Mouse (Mus musculus) hindbrain, embryonic 13.5 days (tissue): Measurements from ENCODE around the gene Dock1. TPM values are rescaled to one million over a fixed set of nuclear protein-coding genes. Genes with fewer than 3 reads are reported as not detected.

Experiments used
- ATAC-seq: fragments of 200-750 bp; cut with Nextera tagmentation; 2 replicates; pipeline ENCODE4 v1.8.0; 2017; ENCODE audit warnings: moderate TSS enrichment; ENCODE audit not compliant: low FRiP score
- H3K27ac ChIP-seq: fragments of 300-500 bp; sonication (generic); 2 replicates; pipeline ENCODE4 v1.5.1; 2015; ENCODE audit warnings: inconsistent platforms, mild to moderate bottlenecking, moderate library complexity
- H3K27me3 ChIP-seq: fragments of 300-500 bp; sonication (generic); 2 replicates; pipeline ENCODE4 v1.6.1; 2015; ENCODE audit warnings: mild to moderate bottlenecking, inconsistent platforms
- H3K36me3 ChIP-seq: fragments of 300-500 bp; sonication (generic); 2 replicates; pipeline ENCODE4 v1.6.1; 2015; ENCODE audit warnings: mild to moderate bottlenecking, inconsistent platforms
- H3K4me1 ChIP-seq: fragments of 300-500 bp; sonication (generic); replicated peaks from 2 replicates; pipeline ENCODE4 v1.6.1; 2015; ENCODE audit warnings: inconsistent platforms
- H3K4me2 ChIP-seq: fragments of 300-500 bp; sonication (generic); 2 replicates; pipeline ENCODE4 v1.6.1; 2015; ENCODE audit warnings: inconsistent platforms, mild to moderate bottlenecking, moderate library complexity
- H3K4me3 ChIP-seq: fragments of 300-500 bp; sonication (generic); 2 replicates; pipeline ENCODE4 v1.5.1; 2015; ENCODE audit warnings: mild to moderate bottlenecking, inconsistent platforms
- H3K9ac ChIP-seq: fragments of 300-500 bp; sonication (generic); 2 replicates; pipeline ENCODE4 v1.6.1; 2015; ENCODE audit warnings: mild to moderate bottlenecking, inconsistent platforms
- H3K9me3 ChIP-seq: fragments of 300-500 bp; sonication (generic); 2 replicates; pipeline ENCODE4 v1.6.1; 2016; ENCODE audit warnings: inconsistent platforms
- WGBS: fragments of 180-500 bp; shearing (Covaris S2); methylation state at CpG from one replicate; pipeline ENCODE4 v1.1.7; 2015; 5-methylcytosine and 5-hydroxymethylcytosine counted together
- polyA plus RNA-seq: library from polyadenylated mRNA; unstranded; fragments of >200 nt; fragmentation: Nextera tagmentation; extraction: Ambion mirVana; gene quantifications from 2 replicates; pipeline ENCODE4 v1.2.1, GENCODE M21; 2015

Dock1 gene
- polyA plus RNA-seq, 1 experiment from 2014 or later = 9.4 TPM

GRCm38 (mm10) chr7:135059071-135059470, 388.6 kb downstream of the Dock1 start:
- Histone ChIP-seq H3K4me3 (no peak overlapping the region), H3K27ac (no peak overlapping the region), H3K27me3 (no peaks in the 10 kb centered on the region), H3K9me3 (peaks cover 4% of the 10 kb centered on the region; the same call in 1 of the 2 replicates), H3K9ac (no peak overlapping the region), H3K4me1 (no peaks in the 10 kb centered on the region), H3K4me2 (no peak overlapping the region), H3K36me3 (no peaks in the 10 kb centered on the region)
- no peak for ATAC-seq
- 89% methylated on average over 4 of the region's 4 CpGs for WGBS

GRCm38 (mm10) chr7:135059562-135059961, 389.1 kb downstream of the Dock1 start:
- H3K27ac ChIP-seq = no peak overlapping the region
- no peaks in the 10 kb centered on the region for H3K4me1 ChIP-seq
- H3K4me3 ChIP-seq = no peak overlapping the region
- ATAC-seq = no peak
- H3K4me2 ChIP-seq = no peak overlapping the region
- WGBS = 87% methylated on average over 3 of the region's 3 CpGs
- peaks cover 4% of the 10 kb centered on the region; the same call in 1 of the 2 replicates for H3K9me3 ChIP-seq
- no peak overlapping the region for H3K9ac ChIP-seq
- H3K27me3 ChIP-seq = no peaks in the 10 kb centered on the region
- H3K36me3 ChIP-seq = no peaks in the 10 kb centered on the region

GRCm38 (mm10) chr7:135063886-135064285, 393.4 kb downstream of the Dock1 start:
- no peaks in the 10 kb centered on the region for H3K27me3 ChIP-seq
- ATAC-seq = no peak
- no peak overlapping the region for H3K27ac ChIP-seq
- H3K4me1 ChIP-seq = peaks cover 5% of the 10 kb centered on the region
- H3K4me2 ChIP-seq = no peak overlapping the region
- peaks cover 4% of the 10 kb centered on the region; the same call in 1 of the 2 replicates for H3K9me3 ChIP-seq
- H3K9ac ChIP-seq = no peak overlapping the region
- no peak overlapping the region for H3K4me3 ChIP-seq
- no peaks in the 10 kb centered on the region for H3K36me3 ChIP-seq
- 87% methylated on average over 5 of the region's 5 CpGs for WGBS

- no peaks in the 10 kb centered on the region for H3K36me3 ChIP-seq
- no peak for ATAC-seq
- H3K9me3 ChIP-seq = peaks cover 4% of the 10 kb centered on the region; the same call in 1 of the 2 replicates
- H3K27ac ChIP-seq = no peak overlapping the region
- H3K27me3 ChIP-seq = no peaks in the 10 kb centered on the region
- no peak overlapping the region for H3K4me3 ChIP-seq
- H3K9ac ChIP-seq = no peak overlapping the region
- 32% methylated on average over 5 of the region's 5 CpGs for WGBS
- peaks cover 5% of the 10 kb centered on the region for H3K4me1 ChIP-seq
- H3K4me2 ChIP-seq = no peak overlapping the region
Measured at GRCm38 (mm10) chr7:135065301-135065700, 394.8 kb downstream of the Dock1 start.

- no peaks in the 10 kb centered on the region for H3K9me3 ChIP-seq
- no peak overlapping the region for H3K9ac ChIP-seq
- no peak overlapping the region for H3K4me2 ChIP-seq
- 86% methylated on average over 3 of the region's 3 CpGs for WGBS
- no peaks in the 10 kb centered on the region for H3K36me3 ChIP-seq
- no peaks in the 10 kb centered on the region for H3K27me3 ChIP-seq
- no peak overlapping the region for H3K27ac ChIP-seq
- peaks cover 5% of the 10 kb centered on the region for H3K4me1 ChIP-seq
- ATAC-seq = no peak
- H3K4me3 ChIP-seq = no peak overlapping the region
Measured at GRCm38 (mm10) chr7:135068887-135069286, 398.4 kb downstream of the Dock1 start.

GRCm38 (mm10) chr7:135076904-135077303, 406.4 kb downstream of the Dock1 start:
- H3K27me3 ChIP-seq = peaks cover 6% of the 10 kb centered on the region; the same call in 1 of the 2 replicates
- no peak overlapping the region for H3K27ac ChIP-seq
- 87% methylated on average over 6 of the region's 6 CpGs for WGBS
- H3K9me3 ChIP-seq = no peaks in the 10 kb centered on the region
- no peak for ATAC-seq
- no peak overlapping the region for H3K4me2 ChIP-seq
- H3K4me1 ChIP-seq = peaks cover 13% of the 10 kb centered on the region
- no peak overlapping the region for H3K9ac ChIP-seq
- no peaks in the 10 kb centered on the region for H3K36me3 ChIP-seq
- no peak overlapping the region for H3K4me3 ChIP-seq

- H3K36me3 ChIP-seq = no peaks in the 10 kb centered on the region
- H3K4me2 ChIP-seq = no peak overlapping the region
- ATAC-seq = no peak
- H3K4me1 ChIP-seq = peaks cover 13% of the 10 kb centered on the region
- H3K9me3 ChIP-seq = no peaks in the 10 kb centered on the region
- H3K9ac ChIP-seq = no peak overlapping the region
- no peak overlapping the region for H3K4me3 ChIP-seq
- H3K27me3 ChIP-seq = peaks cover 6% of the 10 kb centered on the region; the same call in 1 of the 2 replicates
- H3K27ac ChIP-seq = no peak overlapping the region
- 52% methylated on average over 6 of the region's 6 CpGs for WGBS
Measured at GRCm38 (mm10) chr7:135077340-135077739, 406.9 kb downstream of the Dock1 start.

GRCm38 (mm10) chr7:135077806-135078205, 407.4 kb downstream of the Dock1 start:
- 55% methylated on average over 10 of the region's 10 CpGs for WGBS
- H3K36me3 ChIP-seq = no peaks in the 10 kb centered on the region

GRCm38 (mm10) chr7:135083421-135083820, 413.0 kb downstream of the Dock1 start:
- no peak overlapping the region for H3K9ac ChIP-seq
- no peak overlapping the region for H3K27ac ChIP-seq
- no peak for ATAC-seq
- no peaks in the 10 kb centered on the region for H3K9me3 ChIP-seq
- peaks cover 6% of the 10 kb centered on the region; the same call in 1 of the 2 replicates for H3K27me3 ChIP-seq
- H3K36me3 ChIP-seq = no peaks in the 10 kb centered on the region
- H3K4me3 ChIP-seq = no peak overlapping the region
- WGBS = 93% methylated on average over 8 of the region's 8 CpGs
- H3K4me2 ChIP-seq = no peak overlapping the region
- no peaks in the 10 kb centered on the region for H3K4me1 ChIP-seq

More at GRCm38 (mm10) chr7:135077806-135078205, 407.4 kb downstream of the Dock1 start:
- Histone ChIP-seq H3K4me3 (no peak overlapping the region), H3K4me2 (no peak overlapping the region), H3K27me3 (peaks cover 6% of the 10 kb centered on the region; the same call in 1 of the 2 replicates), H3K9ac (no peak overlapping the region), H3K4me1 (peaks cover 13% of the 10 kb centered on the region), H3K9me3 (no peaks in the 10 kb centered on the region), H3K27ac (no peak overlapping the region)
- ATAC-seq = no peak

GRCm38 (mm10) chr7:135084069-135084468, 413.6 kb downstream of the Dock1 start:
- no peak for ATAC-seq
- no peaks in the 10 kb centered on the region for H3K36me3 ChIP-seq

GRCm38 (mm10) chr7:135086556-135086955, 416.1 kb downstream of the Dock1 start:
- ATAC-seq = no peak
- Histone ChIP-seq H3K27ac (no peak overlapping the region), H3K36me3 (no peaks in the 10 kb centered on the region), H3K4me1 (no peaks in the 10 kb centered on the region), H3K4me2 (no peak overlapping the region), H3K4me3 (no peak overlapping the region), H3K9ac (no peak overlapping the region), H3K9me3 (no peaks in the 10 kb centered on the region), H3K27me3 (no peaks in the 10 kb centered on the region)
- WGBS = 88% methylated on average over 5 of the region's 5 CpGs

More at GRCm38 (mm10) chr7:135084069-135084468, 413.6 kb downstream of the Dock1 start:
- no peak overlapping the region for H3K27ac ChIP-seq
- H3K9ac ChIP-seq = no peak overlapping the region
- no peaks in the 10 kb centered on the region for H3K9me3 ChIP-seq
- H3K4me1 ChIP-seq = no peaks in the 10 kb centered on the region
- H3K27me3 ChIP-seq = peaks cover 4% of the 10 kb centered on the region; the same call in 1 of the 2 replicates
- no peak overlapping the region for H3K4me3 ChIP-seq
- WGBS = 88% methylated on average over 7 of the region's 7 CpGs
- no peak overlapping the region for H3K4me2 ChIP-seq

- no peaks in the 10 kb centered on the region for H3K36me3 ChIP-seq
- no peak overlapping the region for H3K4me3 ChIP-seq
- H3K9me3 ChIP-seq = no peaks in the 10 kb centered on the region
- 86% methylated on average over 4 of the region's 4 CpGs for WGBS
- no peaks in the 10 kb centered on the region for H3K27me3 ChIP-seq
- no peaks in the 10 kb centered on the region for H3K4me1 ChIP-seq
- no peak for ATAC-seq
- H3K27ac ChIP-seq = no peak overlapping the region
- no peak overlapping the region for H3K4me2 ChIP-seq
- no peak overlapping the region for H3K9ac ChIP-seq
Measured at GRCm38 (mm10) chr7:135089626-135090025, 419.2 kb downstream of the Dock1 start.

- no peak for ATAC-seq
- Histone ChIP-seq H3K36me3 (no peaks in the 10 kb centered on the region), H3K4me3 (no peak overlapping the region), H3K9me3 (no peaks in the 10 kb centered on the region), H3K27ac (no peak overlapping the region), H3K9ac (no peak overlapping the region), H3K27me3 (no peaks in the 10 kb centered on the region), H3K4me2 (no peak overlapping the region), H3K4me1 (0 out of 2 replicates have a peak, but pooled peaks cover 3% of the 10 kb centered on the region)
- 77% methylated on average over 2 of the region's 2 CpGs for WGBS
Measured at GRCm38 (mm10) chr7:135093851-135094250, 423.4 kb downstream of the Dock1 start.
